Mouse (Mus musculus) heart, postnatal 14 days (tissue): ENCODE measurements around the gene Dnmbp. TPM values are rescaled to one million over a fixed set of nuclear protein-coding genes. Genes with fewer than 3 reads are reported as not detected.

Experiments
- DNase-seq, 2 experiments: peaks; one replicate each; pipeline ENCODE4 v3.0.0; 2021 to 2022
- intact Hi-C: fragments of 180-260 bp; cut with DNase I; formaldehyde crosslinking; loops from one replicate; pipeline ENCODE4 v1.15.1; 2025
- total RNA-seq, 2 experiments: library from RNA; stranded (reverse); gene quantifications; 2 replicates each; pipeline ENCODE4 v1.2.3; 2021

The Dnmbp gene
- total RNA-seq, 2 experiments from 2014 or later, result 8.3 to 9.9 TPM

- intact Hi-C loops, result no loop called here
- no peak for DNase-seq
These were observed 55.1 kb downstream of the Dnmbp start for GRCm38 (mm10) chr19:43884668-43885498.

- no peak for DNase-seq
- intact Hi-C loops, result no loop called here
These were observed 57.0 kb downstream of the Dnmbp start for GRCm38 (mm10) chr19:43882895-43883573.

GRCm38 (mm10) chr19:43881615-43882014 is 58.4 kb downstream of the Dnmbp start:
- intact Hi-C loops, result no loop called here
- no peak for DNase-seq

- intact Hi-C loops, result no loop called here
- no peak for DNase-seq
These were observed 59.6 kb downstream of the Dnmbp start for GRCm38 (mm10) chr19:43880420-43880819.

GRCm38 (mm10) chr19:43879401-43880212 is 60.4 kb downstream of the Dnmbp start:
- intact Hi-C loops, result no loop called here
- peak; percentile 72 to 81 for DNase-seq

- intact Hi-C loops, result no loop called here
- DNase-seq, result no peak
These were observed 61.6 kb downstream of the Dnmbp start for GRCm38 (mm10) chr19:43878111-43879092.

- DNase-seq, result no peak
- intact Hi-C loops, result no loop called here
These were observed 62.6 kb downstream of the Dnmbp start for GRCm38 (mm10) chr19:43877364-43877763.

GRCm38 (mm10) chr19:43875996-43876395 is 64.0 kb downstream of the Dnmbp start:
- intact Hi-C loops, result no loop called here
- no peak for DNase-seq

GRCm38 (mm10) chr19:43874351-43874750 is 65.6 kb downstream of the Dnmbp start:
- DNase-seq, result no peak
- intact Hi-C loops, result no loop called here

GRCm38 (mm10) chr19:43870418-43870817 is 69.6 kb downstream of the Dnmbp start:
- DNase-seq, result no peak
- intact Hi-C loops, result no loop called here

GRCm38 (mm10) chr19:43857347-43857746 is 82.6 kb downstream of the Dnmbp start:
- intact Hi-C loops, result no loop called here
- no peak for DNase-seq

GRCm38 (mm10) chr19:43852837-43853545 is 87.0 kb downstream of the Dnmbp start:
- DNase-seq, result peak in 1 of 2 experiments; percentile 31
- intact Hi-C loops, result loop anchor here (5.0 kb wide), 3 partner anchors 54 to 104 kb away; partner anchors contain the start of gene Dnmbp

- DNase-seq, result no peak
- intact Hi-C loops, result loop anchor here (5.0 kb wide), 3 partner anchors 55 to 105 kb away; partner anchors contain the start of gene Dnmbp
These were observed 87.9 kb downstream of the Dnmbp start for GRCm38 (mm10) chr19:43851996-43852630.

- no peak for DNase-seq
- intact Hi-C loops, result loop anchor here (5.0 kb wide), 3 partner anchors 57 to 107 kb away; partner anchors contain the start of gene Dnmbp
These were observed 90.0 kb downstream of the Dnmbp start for GRCm38 (mm10) chr19:43850026-43850425.

- intact Hi-C loops, result no loop called here
These were observed 92.0 kb downstream of the Dnmbp start for GRCm38 (mm10) chr19:43847966-43848365.

GRCm38 (mm10) chr19:43847056-43847455 is 92.9 kb downstream of the Dnmbp start:
- intact Hi-C loops, result no loop called here
- no peak for DNase-seq

More at GRCm38 (mm10) chr19:43847966-43848365, 92.0 kb downstream of the Dnmbp start:
- DNase-seq, result no peak

GRCm38 (mm10) chr19:43845331-43845908 is 94.6 kb downstream of the Dnmbp start:
- no peak for DNase-seq
- intact Hi-C loops, result no loop called here

GRCm38 (mm10) chr19:43843184-43843583 is 96.8 kb downstream of the Dnmbp start:
- intact Hi-C loops, result no loop called here
- no peak for DNase-seq
